Mouse (Mus musculus) ES-E14 (cell line): ENCODE data around the gene Zbed4.

Experiments used
- HCFC1 ChIP-seq: IDR thresholded peaks from 2 replicates; pipeline ENCODE4 v1.6.1; 2012; ENCODE audit warnings: low read length, inconsistent platforms, borderline replicate concordance; ENCODE audit not compliant: insufficient read depth
- MAFK ChIP-seq: IDR thresholded peaks from 2 replicates; pipeline ENCODE4 v1.6.1; 2014; ENCODE audit warnings: mild to moderate bottlenecking, low read depth, low read length, inconsistent platforms; ENCODE audit not compliant: insufficient read depth
- ZC3H11A ChIP-seq: IDR thresholded peaks from 2 replicates; pipeline ENCODE4 v1.6.1; 2012; ENCODE audit warnings: low read depth, mild to moderate bottlenecking, inconsistent platforms, low read length, borderline replicate concordance
- ZNF384 ChIP-seq: IDR thresholded peaks from 2 replicates; pipeline ENCODE4 v1.6.1; 2012; ENCODE audit warnings: low read depth, low read length, inconsistent platforms

DNA sequence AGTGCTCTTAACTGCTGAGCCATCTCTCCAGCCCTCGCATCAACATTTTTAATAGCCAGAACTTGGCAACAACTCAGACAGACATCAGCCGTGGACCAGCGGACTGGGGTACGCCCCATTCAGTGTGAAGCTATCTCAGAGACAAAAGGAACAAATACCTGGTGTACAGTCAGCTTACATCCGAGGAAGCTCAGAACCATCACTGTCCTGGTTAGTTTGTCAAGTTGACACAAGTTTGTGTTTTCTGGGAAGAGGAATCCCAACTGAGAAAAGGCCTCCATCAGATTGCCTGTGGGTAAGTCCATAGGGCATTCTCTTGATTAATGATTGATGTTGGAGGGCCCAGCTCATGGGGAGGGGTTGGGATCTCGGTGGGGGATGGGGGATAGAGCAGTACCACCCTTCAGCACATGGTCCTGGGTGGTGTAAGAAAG, 49.5 kb downstream of the Zbed4 start:
- no peak for TF ChIP-seq MAFK
- TF ChIP-seq ZNF384, result no peak
- no peak for TF ChIP-seq HCFC1
- no peak for TF ChIP-seq ZC3H11A
